Mouse (Mus musculus) heart, embryonic 16.5 days (tissue): ENCODE measurements around the gene Slx1b. TPM values are rescaled to one million over a fixed set of nuclear protein-coding genes. Genes with fewer than 3 reads are reported as not detected.

Experiments used
- ATAC-seq: fragments of 200-750 bp; cut with Nextera tagmentation; replicated peaks from 2 replicates; pipeline ENCODE4 v1.8.0; 2017; ENCODE audit warnings: moderate number of reproducible peaks; ENCODE audit not compliant: insufficient read depth, low FRiP score; ENCODE audit errors: extremely low read depth
- H3K27ac ChIP-seq: fragments of 300-500 bp; sonication (generic); 2 replicates; pipeline ENCODE4 v1.5.1; 2014; ENCODE audit warnings: mild to moderate bottlenecking, low read length, control low read depth, moderate library complexity
- H3K27me3 ChIP-seq: fragments of 300-500 bp; sonication (generic); 2 replicates; pipeline ENCODE4 v1.6.1; 2014; ENCODE audit warnings: low read length, mixed read lengths; ENCODE audit not compliant: control insufficient read depth, insufficient read depth
- H3K36me3 ChIP-seq: fragments of 300-500 bp; sonication (generic); 2 replicates; pipeline ENCODE4 v1.6.1; 2014; ENCODE audit not compliant: control insufficient read depth, insufficient read depth
- H3K4me1 ChIP-seq: fragments of 300-500 bp; sonication (generic); 2 replicates; pipeline ENCODE4 v1.6.1; 2014; ENCODE audit warnings: low read length, mixed read lengths; ENCODE audit not compliant: control insufficient read depth, insufficient read depth
- H3K4me2 ChIP-seq: fragments of 300-500 bp; sonication (generic); 2 replicates; pipeline ENCODE4 v1.6.1; 2014; ENCODE audit warnings: low read depth, mild to moderate bottlenecking, control low read depth, low read length
- H3K4me3 ChIP-seq: fragments of 300-500 bp; sonication (generic); 2 replicates; pipeline ENCODE4 v1.5.1; 2014; ENCODE audit warnings: mild to moderate bottlenecking, control low read depth, low read length
- H3K9ac ChIP-seq: fragments of 300-500 bp; sonication (generic); 2 replicates; pipeline ENCODE4 v1.6.1; 2014; ENCODE audit warnings: low read length, control low read depth
- H3K9me3 ChIP-seq: fragments of 300-500 bp; sonication (generic); replicated peaks from 2 replicates; pipeline ENCODE4 v1.6.1; 2016; ENCODE audit warnings: low read length; ENCODE audit not compliant: control insufficient read depth
- WGBS: fragments of 180-500 bp; shearing (Covaris S2); extraction: QIAGEN DNeasy Blood & Tissue Kit; methylation state at CpG from one replicate; pipeline ENCODE4 v1.1.7; 2014; 5-methylcytosine and 5-hydroxymethylcytosine counted together
- polyA plus RNA-seq: library from polyadenylated mRNA; unstranded; fragments of >200 nt; fragmentation: Nextera tagmentation; extraction: Ambion mirVana; gene quantifications from 2 replicates; pipeline ENCODE4 v1.2.1, GENCODE M21; 2015

Slx1b gene
- polyA plus RNA-seq, 1 experiment from 2014 or later: 6.6 TPM

- Histone ChIP-seq H3K4me2 (peak overlapping the region; percentile 51; the same call in 1 of the 2 replicates), H3K27ac (no peak overlapping the region), H3K36me3 (peaks cover 19% of the 10 kb centered on the region), H3K9ac (no peak overlapping the region), H3K27me3 (no peaks in the 10 kb centered on the region), H3K4me1 (peaks cover 17% of the 10 kb centered on the region), H3K4me3 (no peak overlapping the region), H3K9me3 (no peaks in the 10 kb centered on the region)
- ATAC-seq: no peak
- 94% methylated on average over 8 of the region's 8 CpGs for WGBS
Measured at GRCm38 (mm10) chr7:126675104-126675503, 20.5 kb downstream of the Slx1b start.

GRCm38 (mm10) chr7:126672111-126672510 lies 23.5 kb downstream of the Slx1b start:
- Histone ChIP-seq H3K4me3 (no peak overlapping the region), H3K27me3 (no peaks in the 10 kb centered on the region), H3K36me3 (peaks cover 19% of the 10 kb centered on the region), H3K4me1 (peaks cover 22% of the 10 kb centered on the region), H3K4me2 (no peak overlapping the region), H3K9me3 (no peaks in the 10 kb centered on the region), H3K27ac (no peak overlapping the region), H3K9ac (no peak overlapping the region)
- 88% methylated on average over 9 of the region's 9 CpGs for WGBS
- ATAC-seq: no peak

GRCm38 (mm10) chr7:126670152-126670551 lies 25.4 kb downstream of the Slx1b start:
- H3K36me3 ChIP-seq: peaks cover 32% of the 10 kb centered on the region
- H3K27ac ChIP-seq: no peak overlapping the region
- ATAC-seq: no peak
- 75% methylated on average over 3 of the region's 3 CpGs for WGBS
- H3K9ac ChIP-seq: no peak overlapping the region
- H3K4me2 ChIP-seq: no peak overlapping the region
- H3K4me1 ChIP-seq: peaks cover 7% of the 10 kb centered on the region; the same call in 1 of the 2 replicates
- no peak overlapping the region for H3K4me3 ChIP-seq
- H3K27me3 ChIP-seq: no peaks in the 10 kb centered on the region
- no peaks in the 10 kb centered on the region for H3K9me3 ChIP-seq

DNA sequence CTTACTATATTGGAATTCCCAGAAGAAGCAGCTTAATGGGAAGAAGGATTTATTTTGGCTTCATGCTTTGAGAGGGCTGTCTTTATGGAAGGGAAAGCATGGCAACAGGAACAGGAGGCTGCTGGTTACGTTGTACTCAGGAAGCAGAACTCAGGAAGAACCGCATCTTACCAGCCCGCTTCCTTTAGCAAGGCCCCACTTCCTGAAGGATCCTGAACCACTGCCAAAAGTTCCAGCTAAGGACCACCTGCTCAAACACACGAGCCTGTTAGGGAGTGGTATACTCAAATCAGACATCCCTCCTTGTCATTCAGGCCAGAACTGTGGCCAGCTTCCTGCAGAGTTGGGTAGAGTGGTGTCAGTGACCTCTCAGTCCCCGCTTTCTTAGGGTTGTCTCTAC lies 27.1 kb downstream of the Slx1b start:
- Histone ChIP-seq H3K36me3 (peaks cover 29% of the 10 kb centered on the region), H3K4me2 (no peak overlapping the region), H3K9ac (no peak overlapping the region), H3K4me1 (0 out of 2 replicates have a peak, but pooled peaks cover 5% of the 10 kb centered on the region), H3K9me3 (no peaks in the 10 kb centered on the region), H3K27me3 (no peaks in the 10 kb centered on the region), H3K4me3 (no peak overlapping the region), H3K27ac (peak overlapping the region; percentile 78)
- ATAC-seq: peak; percentile 64
- 60% methylated on average over 5 of the region's 5 CpGs for WGBS

DNA sequence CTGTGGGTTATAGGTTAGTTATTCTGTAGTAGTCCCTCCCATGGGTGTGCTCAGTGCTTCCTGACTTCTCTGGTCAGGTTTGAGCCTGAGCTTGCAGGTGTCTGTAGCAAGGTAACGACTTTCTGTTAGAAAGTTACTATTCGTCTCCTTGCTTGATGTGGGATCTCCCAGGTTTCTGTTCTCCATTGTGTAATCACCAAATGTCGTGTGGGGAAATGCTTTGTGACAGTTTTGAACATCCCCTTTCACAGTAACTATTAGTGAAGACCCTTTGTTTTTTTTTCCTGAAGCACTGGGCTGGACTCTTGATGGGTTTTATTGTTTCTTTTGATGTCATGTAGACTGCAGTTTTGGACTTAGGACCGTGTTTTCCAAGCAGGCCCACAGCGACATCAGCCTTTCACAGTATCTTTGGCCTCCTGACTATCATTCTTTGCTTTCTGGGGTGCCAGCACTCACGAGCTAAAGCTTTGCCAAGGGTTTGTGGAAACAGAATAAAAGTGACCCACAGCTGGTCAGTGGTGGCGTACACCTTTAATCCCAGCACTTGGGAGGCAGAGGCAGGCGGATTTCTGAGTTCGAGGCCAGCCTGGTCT lies 28.0 kb downstream of the Slx1b start:
- H3K36me3 ChIP-seq: peaks cover 26% of the 10 kb centered on the region
- H3K9me3 ChIP-seq: no peaks in the 10 kb centered on the region
- no peak overlapping the region for H3K9ac ChIP-seq
- WGBS: 81% methylated on average over 9 of the region's 9 CpGs
- H3K4me2 ChIP-seq: no peak overlapping the region
- peak overlapping the region; percentile 78 for H3K27ac ChIP-seq
- H3K4me3 ChIP-seq: no peak overlapping the region
- H3K27me3 ChIP-seq: no peaks in the 10 kb centered on the region
- no peak for ATAC-seq
- H3K4me1 ChIP-seq: 0 out of 2 replicates have a peak, but pooled peaks cover 5% of the 10 kb centered on the region

DNA sequence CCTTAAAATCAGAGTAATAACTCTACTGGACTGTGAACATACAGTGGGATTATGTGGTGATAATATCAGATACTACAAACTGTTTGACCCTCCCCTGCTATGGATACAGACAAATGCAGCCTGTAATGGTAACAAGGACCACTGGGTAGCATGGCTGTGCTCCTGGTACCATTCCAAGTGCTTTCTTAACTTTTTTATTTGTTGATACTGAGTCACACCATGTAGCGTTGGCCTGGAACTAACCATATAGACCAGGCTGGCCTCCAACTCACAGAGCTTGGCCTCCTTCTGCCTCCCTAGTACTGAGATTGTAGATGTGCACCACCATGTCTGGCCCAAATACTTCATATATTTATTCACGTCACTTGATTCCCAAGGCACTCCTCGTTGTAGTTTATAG lies 30.3 kb downstream of the Slx1b start:
- Histone ChIP-seq H3K9me3 (no peaks in the 10 kb centered on the region), H3K4me3 (no peak overlapping the region), H3K4me2 (no peak overlapping the region), H3K36me3 (peaks cover 15% of the 10 kb centered on the region), H3K4me1 (0 out of 2 replicates have a peak, but pooled peaks cover 5% of the 10 kb centered on the region), H3K27me3 (no peaks in the 10 kb centered on the region), H3K9ac (no peak overlapping the region), H3K27ac (no peak overlapping the region)
- WGBS: 94% methylated on average over 3 of the region's 3 CpGs
- ATAC-seq: no peak

GRCm38 (mm10) chr7:126663646-126664045 lies 31.9 kb downstream of the Slx1b start:
- H3K9ac ChIP-seq: no peak overlapping the region

DNA sequence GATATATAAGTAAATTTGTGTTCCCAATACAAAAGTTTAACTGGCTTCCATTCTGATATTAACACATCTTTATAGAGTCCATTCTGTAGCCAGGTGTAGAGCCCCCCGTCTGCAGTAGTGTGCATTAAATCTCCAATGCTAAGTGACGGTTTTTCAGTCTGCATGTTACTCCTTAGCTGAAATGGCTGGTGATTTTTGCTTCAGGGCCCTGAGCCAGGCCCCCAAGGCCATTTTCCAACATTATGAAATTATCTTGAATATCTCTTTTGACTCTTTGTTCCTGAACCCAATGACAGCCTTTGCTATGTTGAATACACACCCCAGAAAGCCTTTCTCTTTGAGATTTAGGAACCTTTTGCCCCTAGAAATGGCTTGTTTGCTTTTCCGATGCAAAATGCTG lies 35.8 kb downstream of the Slx1b start:
- no peak for ATAC-seq
- H3K9ac ChIP-seq: no peak overlapping the region

More at GRCm38 (mm10) chr7:126663646-126664045, 31.9 kb downstream of the Slx1b start:
- no peak; the same call in 1 of the 2 replicates for ATAC-seq
- Histone ChIP-seq H3K4me3 (no peak overlapping the region), H3K27me3 (no peaks in the 10 kb centered on the region), H3K36me3 (peaks cover 15% of the 10 kb centered on the region), H3K9me3 (no peaks in the 10 kb centered on the region), H3K4me1 (0 out of 2 replicates have a peak, but pooled peaks cover 5% of the 10 kb centered on the region), H3K4me2 (no peak overlapping the region), H3K27ac (no peak overlapping the region)
- 69% methylated on average over 8 of the region's 8 CpGs for WGBS

DNA sequence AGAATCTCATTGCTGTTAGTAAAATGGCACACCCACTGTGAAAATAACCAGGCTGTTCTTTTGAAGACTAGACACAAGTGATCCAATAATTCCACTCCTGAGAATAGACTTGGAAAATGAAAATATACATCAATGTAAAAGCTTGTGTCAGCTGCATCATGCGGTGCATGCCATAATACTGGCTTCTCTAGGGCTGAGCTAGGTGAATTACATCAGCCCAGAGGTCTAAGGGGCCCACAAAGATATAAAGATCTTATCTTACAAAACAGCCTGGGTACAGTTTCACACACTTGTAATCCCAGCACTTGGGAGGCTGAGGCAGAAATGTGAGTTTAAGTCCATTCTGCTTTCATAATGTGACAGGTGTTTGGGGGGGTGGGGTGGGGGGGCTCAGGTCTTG lies 38.1 kb downstream of the Slx1b start:
- Histone ChIP-seq H3K4me1 (no peaks in the 10 kb centered on the region), H3K9ac (no peak overlapping the region), H3K36me3 (no peaks in the 10 kb centered on the region), H3K9me3 (no peaks in the 10 kb centered on the region), H3K27ac (no peak overlapping the region), H3K27me3 (no peaks in the 10 kb centered on the region), H3K4me2 (no peak overlapping the region), H3K4me3 (no peak overlapping the region)
- no peak for ATAC-seq
- 97% methylated on average over 1 of the region's 1 CpGs for WGBS

More for the DNA sequence above, 35.8 kb downstream of the Slx1b start:
- Histone ChIP-seq H3K4me1 (no peaks in the 10 kb centered on the region), H3K4me3 (no peak overlapping the region), H3K9me3 (no peaks in the 10 kb centered on the region), H3K27me3 (no peaks in the 10 kb centered on the region), H3K4me2 (no peak overlapping the region), H3K36me3 (0 out of 2 replicates have a peak, but pooled peaks cover 2% of the 10 kb centered on the region), H3K27ac (no peak overlapping the region)
- WGBS: 85% methylated on average over 3 of the region's 3 CpGs
